Mouse (Mus musculus) heart, postnatal 0 days (tissue): ENCODE results near the gene Gnaq.

Experiments used
- CTCF ChIP-seq: IDR thresholded peaks from 2 replicates; pipeline ENCODE4 v1.5.1; 2016; ENCODE audit warnings: antibody characterized with exemption, control low read depth, low read depth
- EP300 ChIP-seq: IDR thresholded peaks from 2 replicates; pipeline ENCODE4 v1.6.1; 2016; ENCODE audit warnings: antibody characterized with exemption, low read depth

DNA sequence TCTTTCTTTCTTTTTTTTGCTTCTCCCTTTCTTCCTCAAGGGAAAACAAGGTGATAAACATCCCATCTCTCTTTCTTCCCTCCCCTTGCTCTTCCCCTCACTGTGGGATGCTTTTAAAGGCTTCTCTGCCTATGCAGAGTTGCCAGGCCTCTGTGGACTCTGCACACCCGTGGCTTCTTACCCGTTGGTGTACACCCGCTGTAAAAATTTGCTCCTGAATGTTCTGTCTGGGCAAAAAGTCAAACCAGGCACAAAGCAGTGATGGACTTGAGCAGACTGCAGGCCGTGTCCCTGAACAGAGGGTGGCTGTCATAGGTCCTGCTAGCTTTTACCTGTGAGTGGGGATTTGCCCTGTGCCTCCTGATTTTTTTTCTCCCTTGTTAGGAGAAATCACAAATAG is 154.7 kb downstream of the Gnaq start:
- TF ChIP-seq CTCF, result no peak
- no peak for TF ChIP-seq EP300
